Mouse (Mus musculus): ENCODE measurements at regions not wholly inside any gene's neighbourhood (a gene's known extent, or its start where the extent isn't known, plus 50 kb on each side); places are given as distances from the start of the nearest gene placed in this dataset.

DNA sequence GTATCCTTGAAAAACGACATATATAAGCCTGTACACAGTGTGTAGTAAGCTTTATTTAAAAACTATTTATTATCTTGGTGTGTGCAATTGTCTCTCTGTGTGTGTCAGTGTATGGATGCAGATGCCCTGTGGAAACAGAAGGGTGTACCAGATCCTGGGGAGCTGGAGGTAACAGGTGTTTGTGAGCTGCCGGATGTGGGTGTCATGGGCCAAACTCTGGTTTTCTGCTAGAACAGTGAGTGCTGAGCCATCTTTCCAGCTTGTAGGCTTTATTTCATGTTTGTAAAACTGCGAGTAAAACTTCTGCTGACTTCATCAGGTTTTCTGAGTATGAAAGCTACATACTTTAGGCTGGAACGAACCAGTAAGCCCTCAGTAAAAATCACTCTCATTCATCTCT, 322.3 kb upstream of the Gm5148 start:
- DNase-seq (ENCODE audit: low read depth, low spot score) = no peak

GRCm38 (mm10) chr3:38045989-38046388, 321.7 kb upstream of the Gm5148 start:
- no peak for DNase-seq (ENCODE audit: low read depth, low spot score)

GRCm38 (mm10) chr3:38045523-38045922, 321.2 kb upstream of the Gm5148 start:
- no peak for DNase-seq (ENCODE audit: low read depth, low spot score)

GRCm38 (mm10) chr3:38044338-38044737, 320.0 kb upstream of the Gm5148 start:
- peak; percentile 53 for DNase-seq (ENCODE audit: low read depth, low spot score)

DNA sequence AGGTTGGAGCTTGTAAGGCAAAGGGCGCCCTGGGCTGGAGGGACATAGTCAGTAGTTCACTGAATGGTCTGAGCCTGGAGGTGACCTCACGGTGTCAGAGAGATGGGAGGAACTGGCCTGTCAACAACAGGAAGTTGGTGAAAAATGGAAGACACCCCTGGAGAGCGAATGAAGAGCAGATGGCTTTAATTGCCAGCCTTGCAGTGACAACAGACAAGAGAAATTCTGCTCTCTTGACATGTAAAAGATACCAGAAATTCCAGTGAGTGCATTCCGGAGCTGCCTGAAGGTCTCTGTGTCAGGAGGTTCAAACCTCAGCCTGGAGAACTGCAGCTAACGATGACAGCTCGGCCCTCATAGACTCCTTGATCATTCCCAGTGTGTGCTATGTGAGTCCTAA, 318.3 kb upstream of the Gm5148 start:
- DNase-seq (ENCODE audit: low read depth, low spot score) = no peak

GRCm38 (mm10) chr3:38036131-38036530, 311.8 kb upstream of the Gm5148 start:
- DNase-seq (ENCODE audit: low read depth, low spot score) = no peak

GRCm38 (mm10) chr3:38034138-38034537, 309.8 kb upstream of the Gm5148 start:
- DNase-seq (ENCODE audit: low read depth, low spot score) = no peak

DNA sequence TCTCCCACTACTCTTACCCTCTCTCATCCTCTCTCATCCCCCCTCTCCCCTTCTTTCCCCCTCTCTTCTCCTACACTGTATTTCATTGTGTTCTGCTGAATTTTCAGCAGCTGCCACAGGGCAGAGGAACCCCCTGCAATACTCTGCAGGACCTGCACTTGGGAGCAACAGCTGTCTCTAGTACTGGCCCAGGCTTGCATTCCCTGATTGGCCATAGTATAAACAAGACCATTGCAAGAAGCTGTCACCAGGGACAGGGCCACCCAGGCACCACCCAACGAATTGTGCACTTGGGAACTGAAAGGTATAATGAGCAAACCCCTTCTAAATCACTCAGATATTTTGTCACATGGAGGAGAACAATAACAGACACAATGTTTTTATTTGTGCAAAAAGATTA, 290.5 kb upstream of the Gm5148 start:
- no peak for DNase-seq (ENCODE audit: low read depth, low spot score)

- DNase-seq (ENCODE audit: low read depth, low spot score) = peak; percentile 22
Measured at GRCm38 (mm10) chr3:38009168-38009567, 284.9 kb upstream of the Gm5148 start.

GRCm38 (mm10) chr3:38008321-38008720, 284.0 kb upstream of the Gm5148 start:
- no peak for DNase-seq (ENCODE audit: low read depth, low spot score)

GRCm38 (mm10) chr3:38007626-38008025, 283.3 kb upstream of the Gm5148 start:
- DNase-seq (ENCODE audit: low read depth, low spot score) = peak; percentile 6

GRCm38 (mm10) chr3:38002275-38002674, 278.0 kb upstream of the Gm5148 start:
- no peak for DNase-seq (ENCODE audit: low read depth, low spot score)

- DNase-seq (ENCODE audit: low read depth, low spot score) = no peak
Measured at GRCm38 (mm10) chr3:37999779-38000178, 275.5 kb upstream of the Gm5148 start.

- DNase-seq (ENCODE audit: low read depth, low spot score) = no peak
Measured at GRCm38 (mm10) chr3:37997998-37998397, 273.7 kb upstream of the Gm5148 start.

- DNase-seq (ENCODE audit: low read depth, low spot score) = no peak
Measured at GRCm38 (mm10) chr3:37989992-37990391, 265.7 kb upstream of the Gm5148 start.

DNA sequence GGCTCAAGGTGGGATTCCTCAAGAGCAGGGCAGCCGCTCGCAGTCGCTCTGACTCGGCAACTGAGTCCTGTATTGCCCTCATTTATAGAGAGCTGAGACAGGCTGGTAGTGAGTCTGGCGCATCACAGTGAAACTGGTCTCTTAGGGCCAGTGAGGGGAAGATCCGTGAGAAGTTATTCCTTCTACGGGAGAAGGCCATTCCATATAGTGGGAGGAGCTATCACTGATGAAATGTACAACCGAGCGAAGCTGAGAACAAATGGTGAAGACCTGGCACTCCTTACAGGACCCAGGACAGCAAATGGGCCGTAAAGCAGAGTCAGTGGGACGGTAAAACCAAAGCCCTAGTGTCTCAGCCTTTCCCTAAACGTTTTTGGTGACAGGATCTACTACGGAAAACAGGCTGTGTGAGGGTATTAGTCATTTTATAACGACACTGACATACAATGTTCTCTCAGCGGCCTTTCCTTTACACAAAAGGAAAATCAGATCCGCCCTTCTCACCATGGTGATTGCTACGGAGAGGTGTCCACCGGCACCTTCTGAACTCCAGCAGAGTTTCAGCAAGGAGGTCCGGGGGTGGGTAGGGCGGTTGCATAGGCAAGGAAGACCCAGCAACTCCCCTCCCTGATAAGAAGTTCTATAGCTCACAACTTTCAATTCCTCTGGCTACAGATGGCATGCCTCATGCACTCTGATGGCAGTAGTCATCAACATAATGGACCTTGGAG, 263.6 kb upstream of the Gm5148 start:
- DNase-seq (ENCODE audit: low read depth, low spot score) = no peak

DNA sequence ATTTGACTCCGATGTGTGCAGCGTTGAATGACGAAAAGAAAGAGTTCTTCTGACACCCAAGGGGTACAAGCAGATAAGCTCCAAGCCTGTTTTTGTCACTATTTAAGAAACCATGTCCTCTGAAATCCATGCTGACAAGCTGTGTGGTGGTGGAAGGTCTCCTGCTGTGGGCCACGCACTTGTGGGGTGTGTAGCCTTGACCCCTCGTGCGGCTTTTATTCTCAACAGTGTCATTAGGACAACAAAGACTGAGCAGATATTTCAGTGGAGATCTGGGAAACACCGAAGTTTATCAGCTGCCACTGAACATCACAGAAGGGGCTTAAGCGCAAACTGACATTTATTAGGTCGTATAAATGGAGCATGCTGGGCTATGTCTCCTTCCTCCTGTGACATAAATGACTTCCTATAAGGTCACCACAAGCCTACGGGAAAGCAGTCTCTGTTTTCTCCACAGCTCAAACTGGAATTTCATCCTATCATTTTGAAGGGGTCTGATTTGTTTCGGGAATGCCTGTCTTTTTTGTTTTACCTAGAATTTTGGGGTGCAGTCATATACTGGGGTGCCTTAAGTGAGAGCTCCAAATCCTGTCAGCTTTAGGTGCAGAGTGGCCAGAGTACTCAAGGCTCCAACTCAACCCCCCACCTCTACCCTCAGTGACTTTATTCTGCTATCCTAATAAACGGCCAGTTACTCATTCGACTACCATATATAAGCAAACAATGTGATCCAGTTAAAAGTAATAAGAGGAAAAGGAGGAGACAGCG, 262.9 kb upstream of the Gm5148 start:
- DNase-seq (ENCODE audit: low read depth, low spot score) = no peak

DNA sequence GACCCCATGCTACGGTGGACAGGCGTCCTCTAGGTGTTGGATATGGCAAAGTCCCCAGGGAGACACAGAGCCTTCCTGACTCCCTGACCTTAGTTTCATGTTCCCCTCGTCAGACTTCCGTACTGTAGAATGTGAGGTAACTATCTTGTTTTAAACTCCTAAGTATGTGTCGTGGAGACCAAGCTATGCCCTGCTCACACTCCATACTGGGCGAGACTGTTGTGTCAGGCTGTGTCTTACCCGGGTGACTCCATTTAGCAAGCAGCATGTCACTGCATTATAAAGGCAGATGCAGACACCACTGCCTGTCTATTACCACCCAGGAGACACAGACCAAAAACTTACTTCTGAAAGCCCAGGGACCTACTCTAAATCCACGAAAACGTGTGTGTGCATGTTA, 260.4 kb upstream of the Gm5148 start:
- no peak for DNase-seq (ENCODE audit: low read depth, low spot score)

DNA sequence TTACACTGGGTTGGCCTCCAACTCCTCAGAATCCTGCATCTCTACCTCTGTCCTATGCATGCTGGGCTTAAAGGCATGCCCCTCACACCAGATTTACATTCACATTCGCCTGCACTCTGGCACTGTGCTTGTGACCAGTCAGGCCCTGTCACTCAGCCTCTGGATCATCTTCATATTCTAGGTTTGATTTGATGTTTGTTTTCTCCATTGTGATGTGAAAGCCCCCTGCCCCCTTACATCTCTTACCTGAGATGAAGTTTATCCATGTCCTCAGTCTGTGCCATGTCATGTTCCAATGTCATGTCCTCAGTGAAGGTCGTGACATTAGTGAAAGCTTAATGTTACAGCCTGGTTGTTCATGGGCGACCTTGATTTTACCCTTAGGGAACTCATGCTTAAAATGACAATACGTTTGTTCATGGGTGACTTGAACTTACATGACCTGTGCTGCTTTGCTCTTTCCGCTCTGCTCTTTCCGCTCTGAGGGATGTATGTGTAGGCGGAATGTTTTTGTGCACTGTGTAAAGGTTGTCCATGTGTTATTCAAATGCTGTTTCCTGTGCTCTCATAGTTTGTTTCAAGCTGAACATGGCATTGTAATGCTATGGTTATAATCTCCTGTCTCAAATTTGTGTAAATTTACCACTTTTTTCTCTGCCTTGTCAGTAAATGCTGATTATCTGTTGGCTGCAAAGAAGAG, 257.3 kb upstream of the Gm5148 start:
- peak; percentile 79 for DNase-seq (ENCODE audit: low read depth, low spot score)

- DNase-seq (ENCODE audit: low read depth, low spot score) = peak; percentile 78
Measured at GRCm38 (mm10) chr3:37979871-37980270, 255.6 kb upstream of the Gm5148 start.

- peak; percentile 72 for DNase-seq (ENCODE audit: low read depth, low spot score)
Measured at GRCm38 (mm10) chr3:37978481-37978880, 254.2 kb upstream of the Gm5148 start.

DNA sequence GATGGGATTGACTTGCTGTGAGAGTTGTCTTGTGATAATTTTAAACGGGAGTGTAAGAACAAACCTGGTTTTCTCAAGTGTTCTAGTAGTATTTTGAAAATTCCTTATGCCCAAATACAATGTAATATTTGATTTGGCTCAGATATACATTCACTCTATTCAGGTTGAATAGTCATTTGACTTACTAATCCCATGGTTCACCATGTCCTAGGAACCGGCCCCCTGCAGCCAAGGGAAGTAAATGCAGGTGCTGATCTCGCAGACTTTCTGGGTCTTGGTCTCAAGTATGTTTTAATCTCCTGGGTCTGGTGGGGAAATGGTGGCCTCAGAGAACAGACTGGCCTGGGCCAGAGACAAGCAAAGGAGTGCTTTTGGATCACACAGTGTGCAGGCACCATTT, 253.2 kb upstream of the Gm5148 start:
- DNase-seq (ENCODE audit: low read depth, low spot score) = peak; percentile 22

GRCm38 (mm10) chr3:37976566-37976965, 252.3 kb upstream of the Gm5148 start:
- no peak for DNase-seq (ENCODE audit: low read depth, low spot score)

Data from CD4-positive, CD25-positive, alpha-beta regulatory T cell, adult 2 months (primary cell).